Mouse (Mus musculus) forebrain, embryonic 12.5 days (tissue): ENCODE results near the gene Tbc1d2b. TPM values are rescaled to one million over a fixed set of nuclear protein-coding genes. Genes with fewer than 3 reads are reported as not detected.

Experiments
- ATAC-seq: fragments of 200-750 bp; cut with Nextera tagmentation; 2 replicates; pipeline ENCODE4 v1.8.0; 2017; ENCODE audit warnings: moderate TSS enrichment; ENCODE audit not compliant: low FRiP score
- H3K27ac ChIP-seq: fragments of 300-500 bp; sonication (generic); 2 replicates; pipeline ENCODE4 v1.5.1; 2016; ENCODE audit warnings: mild to moderate bottlenecking
- H3K27me3 ChIP-seq: fragments of 300-500 bp; sonication (generic); 2 replicates; pipeline ENCODE4 v1.6.1; 2016; ENCODE audit warnings: mild to moderate bottlenecking
- H3K36me3 ChIP-seq: fragments of 300-500 bp; sonication (generic); replicated peaks from 2 replicates; pipeline ENCODE4 v1.6.1; 2016; ENCODE audit warnings: mild to moderate bottlenecking
- H3K4me1 ChIP-seq: fragments of 300-500 bp; sonication (generic); 2 replicates; pipeline ENCODE4 v1.6.1; 2016
- H3K4me2 ChIP-seq: fragments of 300-500 bp; sonication (generic); 2 replicates; pipeline ENCODE4 v1.6.1; 2016; ENCODE audit warnings: mild to moderate bottlenecking, moderate library complexity
- H3K4me3 ChIP-seq: fragments of 300-500 bp; sonication (generic); replicated peaks from 2 replicates; pipeline ENCODE4 v1.5.1; 2016; ENCODE audit warnings: mild to moderate bottlenecking
- H3K9ac ChIP-seq: fragments of 300-500 bp; sonication (generic); 2 replicates; pipeline ENCODE4 v1.6.1; 2016; ENCODE audit warnings: mild to moderate bottlenecking
- H3K9me3 ChIP-seq: fragments of 300-500 bp; sonication (generic); 2 replicates; pipeline ENCODE4 v1.6.1; 2016
- WGBS: fragments of 180-500 bp; shearing (Covaris S2); methylation state at CpG from one replicate; pipeline ENCODE4 v1.1.7; 2016; 5-methylcytosine and 5-hydroxymethylcytosine counted together
- polyA plus RNA-seq: library from polyadenylated mRNA; unstranded; fragments of >200 nt; fragmentation: Nextera tagmentation; extraction: Ambion mirVana; gene quantifications from 2 replicates; pipeline ENCODE4 v1.2.1, GENCODE M21; 2016

Gene Tbc1d2b
- polyA plus RNA-seq, 1 experiment from 2014 or later = 10.6 TPM

- Histone ChIP-seq H3K36me3 (no peaks in the 10 kb centered on the region), H3K9me3 (no peaks in the 10 kb centered on the region), H3K4me1 (0 out of 2 replicates have a peak, but pooled peaks cover 3% of the 10 kb centered on the region), H3K27ac (no peak overlapping the region), H3K9ac (no peak overlapping the region), H3K27me3 (no peaks in the 10 kb centered on the region; the same call in 1 of the 2 replicates), H3K4me2 (no peak overlapping the region), H3K4me3 (no peak overlapping the region)
- 96% methylated on average over 5 of the region's 5 CpGs for WGBS
- no peak for ATAC-seq
Observed at GRCm38 (mm10) chr9:90275906-90276305, 5.3 kb upstream of the Tbc1d2b start.

- no peaks in the 10 kb centered on the region for H3K36me3 ChIP-seq
- H3K27ac ChIP-seq = no peak overlapping the region
- H3K4me3 ChIP-seq = no peak overlapping the region
- H3K9ac ChIP-seq = no peak overlapping the region
- 0 out of 2 replicates have a peak, but pooled peaks cover 3% of the 10 kb centered on the region for H3K4me1 ChIP-seq
- 67% methylated on average over 2 of the region's 2 CpGs for WGBS
- no peaks in the 10 kb centered on the region for H3K9me3 ChIP-seq
- no peaks in the 10 kb centered on the region; the same call in 1 of the 2 replicates for H3K27me3 ChIP-seq
- no peak for ATAC-seq
- H3K4me2 ChIP-seq = no peak overlapping the region
Observed at GRCm38 (mm10) chr9:90275500-90275899, 4.9 kb upstream of the Tbc1d2b start.

- H3K27me3 ChIP-seq = no peaks in the 10 kb centered on the region; the same call in 1 of the 2 replicates
- H3K36me3 ChIP-seq = no peaks in the 10 kb centered on the region
- no peak overlapping the region for H3K4me2 ChIP-seq
- no peak for ATAC-seq
- H3K9me3 ChIP-seq = no peaks in the 10 kb centered on the region
- no peak overlapping the region for H3K27ac ChIP-seq
- 92% methylated on average over 3 of the region's 3 CpGs for WGBS
- H3K4me1 ChIP-seq = peaks cover 9% of the 10 kb centered on the region
- no peak overlapping the region for H3K4me3 ChIP-seq
- no peak overlapping the region for H3K9ac ChIP-seq
Observed at GRCm38 (mm10) chr9:90274516-90274915, 3.9 kb upstream of the Tbc1d2b start.

DNA sequence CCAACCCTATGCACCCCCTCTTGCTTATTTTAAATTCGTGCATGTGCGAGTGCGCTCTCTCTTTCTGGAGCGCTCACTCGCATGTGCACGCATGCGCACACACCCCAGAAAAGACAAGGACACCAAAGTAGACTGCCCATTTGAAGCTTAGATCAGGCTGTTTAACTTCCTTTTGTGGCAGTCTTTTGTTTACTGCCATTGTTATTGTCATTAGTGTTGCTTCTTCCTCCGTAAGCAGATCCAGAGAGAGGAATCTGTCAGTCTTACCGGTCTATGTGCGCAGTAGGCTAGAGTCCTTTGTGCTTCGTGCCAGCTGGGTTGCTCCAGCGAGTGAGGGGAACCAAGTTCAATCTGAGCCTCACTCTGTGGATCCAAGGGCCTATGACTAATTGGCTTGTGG, 1.7 kb upstream of the Tbc1d2b start:
- 70% methylated on average over 12 of the region's 12 CpGs for WGBS
- H3K9ac ChIP-seq = no peak overlapping the region
- no peak overlapping the region for H3K4me2 ChIP-seq
- no peak overlapping the region for H3K4me3 ChIP-seq
- no peak for ATAC-seq
- H3K36me3 ChIP-seq = no peaks in the 10 kb centered on the region
- H3K9me3 ChIP-seq = no peaks in the 10 kb centered on the region
- no peak overlapping the region for H3K27ac ChIP-seq
- H3K4me1 ChIP-seq = peaks cover 19% of the 10 kb centered on the region
- H3K27me3 ChIP-seq = no peaks in the 10 kb centered on the region; the same call in 1 of the 2 replicates

GRCm38 (mm10) chr9:90271541-90272090, 1.0 kb upstream of the Tbc1d2b start:
- no peak for ATAC-seq
- Histone ChIP-seq H3K36me3 (no peaks in the 10 kb centered on the region), H3K9me3 (no peaks in the 10 kb centered on the region), H3K27ac (no peak overlapping the region), H3K27me3 (no peaks in the 10 kb centered on the region; the same call in 1 of the 2 replicates), H3K9ac (no peak overlapping the region), H3K4me2 (no peak overlapping the region), H3K4me1 (peaks cover 19% of the 10 kb centered on the region), H3K4me3 (no peak overlapping the region)
- WGBS = 78% methylated on average over 5 of the region's 5 CpGs

DNA sequence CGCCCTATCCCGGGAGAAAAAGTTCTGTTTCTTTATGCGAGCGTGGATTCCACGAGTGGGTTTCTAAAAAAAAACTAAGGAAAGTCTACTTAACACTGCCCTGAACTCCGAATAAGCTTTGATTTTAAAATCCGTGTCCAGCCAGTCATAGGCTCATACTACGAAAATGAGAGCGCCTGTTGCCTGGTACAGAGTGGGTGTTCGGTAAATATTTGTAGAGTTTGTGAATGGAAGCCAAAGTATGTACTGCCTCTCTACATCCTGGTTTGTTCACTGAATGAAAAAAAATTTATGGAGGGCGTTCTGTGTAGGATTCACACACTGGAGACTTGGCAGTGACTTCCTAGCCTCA, 316 bp upstream of the Tbc1d2b start:
- H3K4me3 ChIP-seq = peak overlapping the region; percentile 78
- H3K4me1 ChIP-seq = peaks cover 19% of the 10 kb centered on the region
- no peaks in the 10 kb centered on the region; the same call in 1 of the 2 replicates for H3K27me3 ChIP-seq
- no peaks in the 10 kb centered on the region for H3K9me3 ChIP-seq
- no peak overlapping the region for H3K27ac ChIP-seq
- peak overlapping the region; percentile 77; the same call in 1 of the 2 replicates for H3K9ac ChIP-seq
- ATAC-seq = peak; percentile 27
- H3K4me2 ChIP-seq = peak overlapping the region; percentile 90
- H3K36me3 ChIP-seq = no peaks in the 10 kb centered on the region
- 25% methylated on average over 11 of the region's 11 CpGs for WGBS

DNA sequence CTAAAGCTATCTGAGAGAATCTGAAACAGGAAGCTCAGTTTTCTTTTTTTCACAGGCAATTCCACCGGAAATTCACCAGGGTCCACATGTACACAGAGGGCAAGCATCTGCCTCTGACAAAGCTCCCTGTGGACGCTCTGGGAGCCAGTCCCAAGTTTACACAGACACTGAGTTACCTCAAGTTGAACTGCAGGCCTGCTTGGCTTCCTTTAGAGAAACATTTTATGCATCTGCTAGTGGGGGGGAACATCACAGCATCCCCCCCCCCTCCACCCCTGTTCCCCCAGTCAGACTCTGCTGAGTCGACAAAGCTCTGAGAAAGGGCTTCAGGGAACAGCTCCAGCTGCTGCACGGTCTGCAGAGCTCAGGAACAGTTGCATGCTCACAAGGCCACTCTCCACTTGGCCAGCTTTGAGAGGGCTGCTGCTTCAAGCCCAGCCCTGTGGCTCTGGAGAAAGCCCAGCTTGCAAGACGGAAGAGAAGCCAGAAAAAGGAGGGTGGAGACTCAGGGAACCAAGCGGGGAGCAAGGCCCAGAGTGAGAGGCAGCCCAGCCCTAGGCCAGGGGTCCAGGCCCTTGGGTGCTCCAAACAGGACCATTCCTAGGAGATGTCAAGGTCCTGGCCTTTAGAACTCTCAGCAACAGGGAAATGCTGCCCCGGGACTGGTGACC, 1.5 kb downstream of the Tbc1d2b start:
- 0 out of 2 replicates have a peak overlapping the region, but pooled peaks have one; percentile 14 for H3K27ac ChIP-seq
- H3K4me3 ChIP-seq = peak overlapping the region; percentile 78
- ATAC-seq = no peak
- H3K9me3 ChIP-seq = no peaks in the 10 kb centered on the region
- peaks cover 19% of the 10 kb centered on the region for H3K4me1 ChIP-seq
- H3K4me2 ChIP-seq = peak overlapping the region; percentile 90
- no peaks in the 10 kb centered on the region; the same call in 1 of the 2 replicates for H3K27me3 ChIP-seq
- H3K9ac ChIP-seq = peak overlapping the region; percentile 33
- WGBS = 37% methylated on average over 7 of the region's 7 CpGs
- H3K36me3 ChIP-seq = no peaks in the 10 kb centered on the region

- no peak overlapping the region for H3K4me2 ChIP-seq
- no peak overlapping the region for H3K4me3 ChIP-seq
- H3K4me1 ChIP-seq = peaks cover 19% of the 10 kb centered on the region
- H3K27ac ChIP-seq = no peak overlapping the region
- no peak for ATAC-seq
- H3K9ac ChIP-seq = no peak overlapping the region
- H3K9me3 ChIP-seq = no peaks in the 10 kb centered on the region
- 90% methylated on average over 10 of the region's 10 CpGs for WGBS
- no peaks in the 10 kb centered on the region; the same call in 1 of the 2 replicates for H3K27me3 ChIP-seq
- no peaks in the 10 kb centered on the region; the same call in 1 of the 2 replicates for H3K36me3 ChIP-seq
Observed at GRCm38 (mm10) chr9:90266926-90267325, 3.7 kb downstream of the Tbc1d2b start.

DNA sequence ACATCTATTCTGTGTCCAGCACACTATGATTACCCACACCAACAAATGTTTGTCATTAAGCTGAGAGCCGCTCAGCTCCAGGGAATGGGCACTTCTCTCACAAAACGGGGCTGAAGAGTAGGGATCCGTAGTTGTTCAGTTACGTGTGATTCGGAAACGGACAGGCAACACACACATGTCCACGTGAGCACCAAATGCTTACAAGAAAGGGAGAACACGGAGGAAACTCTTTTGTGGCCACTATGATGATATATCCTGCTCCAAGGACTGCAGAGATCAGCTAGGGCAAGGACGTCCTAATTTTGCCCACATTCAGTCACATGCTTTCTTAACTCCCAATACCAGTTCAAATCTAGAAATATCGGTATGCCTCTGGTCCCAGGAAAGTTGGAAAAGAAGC, 4.5 kb downstream of the Tbc1d2b start:
- no peak overlapping the region for H3K4me3 ChIP-seq
- ATAC-seq = no peak
- no peaks in the 10 kb centered on the region for H3K27me3 ChIP-seq
- H3K4me2 ChIP-seq = no peak overlapping the region
- H3K9ac ChIP-seq = no peak overlapping the region
- H3K36me3 ChIP-seq = no peaks in the 10 kb centered on the region; the same call in 1 of the 2 replicates
- peaks cover 16% of the 10 kb centered on the region for H3K4me1 ChIP-seq
- WGBS = 89% methylated on average over 10 of the region's 10 CpGs
- no peak overlapping the region for H3K27ac ChIP-seq
- no peaks in the 10 kb centered on the region for H3K9me3 ChIP-seq

DNA sequence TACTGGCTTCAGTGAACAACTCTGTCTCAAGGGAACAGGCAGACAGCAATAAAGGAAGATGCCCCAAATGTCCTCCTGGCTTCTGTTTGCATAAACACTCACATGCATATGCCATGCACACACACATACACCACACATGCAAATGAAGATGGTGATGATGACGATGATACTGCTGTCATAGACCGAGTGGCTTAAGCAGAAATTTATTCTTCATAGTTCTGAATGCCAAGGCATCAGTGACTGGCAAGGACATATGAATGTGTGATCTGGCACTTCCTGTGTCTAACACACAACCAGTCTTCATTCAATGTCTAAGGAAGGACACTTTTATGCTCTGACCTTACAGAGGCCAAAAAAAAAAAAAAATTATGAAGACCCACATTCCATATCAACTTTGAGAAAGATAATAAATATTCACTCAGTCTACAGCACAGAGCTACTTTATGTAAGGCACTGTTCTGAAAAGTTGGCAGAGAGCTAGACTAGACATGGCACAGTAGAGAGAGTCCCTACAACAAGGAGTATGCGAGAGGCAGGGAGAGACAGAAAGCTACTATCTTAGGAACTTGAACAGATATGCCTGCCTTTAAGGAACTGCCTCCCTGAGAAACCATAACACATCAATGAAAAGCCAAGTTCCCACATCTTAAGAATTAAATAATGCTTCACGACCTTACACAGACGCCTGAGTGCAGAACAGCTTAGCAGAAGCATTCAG, 5.1 kb downstream of the Tbc1d2b start:
- H3K36me3 ChIP-seq = no peaks in the 10 kb centered on the region; the same call in 1 of the 2 replicates
- no peak overlapping the region for H3K27ac ChIP-seq
- H3K4me2 ChIP-seq = no peak overlapping the region
- no peaks in the 10 kb centered on the region for H3K9me3 ChIP-seq
- WGBS = 94% methylated on average over 5 of the region's 5 CpGs
- peaks cover 16% of the 10 kb centered on the region for H3K4me1 ChIP-seq
- no peaks in the 10 kb centered on the region for H3K27me3 ChIP-seq
- ATAC-seq = no peak
- no peak overlapping the region for H3K4me3 ChIP-seq
- H3K9ac ChIP-seq = no peak overlapping the region

DNA sequence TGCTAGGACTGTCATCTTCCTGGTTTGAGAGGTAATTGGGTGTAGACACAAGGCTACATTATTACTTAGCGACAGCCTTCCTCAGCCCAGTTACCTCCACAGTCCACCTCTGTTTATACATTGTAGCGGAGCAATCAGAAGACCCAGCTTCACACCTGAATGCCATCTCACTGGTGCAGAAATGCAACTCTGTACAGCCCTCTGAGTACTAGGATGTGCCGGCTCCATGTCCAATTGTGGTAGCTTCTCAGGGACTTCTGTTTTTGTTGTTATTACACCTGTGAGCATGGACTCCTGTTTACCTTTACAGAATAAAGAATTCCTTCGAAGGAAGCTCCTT, 7.3 kb downstream of the Tbc1d2b start:
- Histone ChIP-seq H3K4me2 (no peak overlapping the region), H3K9ac (no peak overlapping the region), H3K9me3 (no peaks in the 10 kb centered on the region), H3K36me3 (no peaks in the 10 kb centered on the region; the same call in 1 of the 2 replicates), H3K27me3 (no peaks in the 10 kb centered on the region), H3K4me1 (no peaks in the 10 kb centered on the region; the same call in 1 of the 2 replicates), H3K27ac (no peak overlapping the region), H3K4me3 (no peak overlapping the region)
- WGBS = 87% methylated on average over 4 of the region's 4 CpGs
- ATAC-seq = no peak

- Histone ChIP-seq H3K4me3 (no peak overlapping the region), H3K9me3 (no peaks in the 10 kb centered on the region), H3K4me1 (no peaks in the 10 kb centered on the region; the same call in 1 of the 2 replicates), H3K9ac (no peak overlapping the region), H3K4me2 (no peak overlapping the region), H3K36me3 (no peaks in the 10 kb centered on the region; the same call in 1 of the 2 replicates), H3K27me3 (no peaks in the 10 kb centered on the region), H3K27ac (no peak overlapping the region)
- ATAC-seq = no peak
- WGBS = 87% methylated on average over 7 of the region's 7 CpGs
Observed at GRCm38 (mm10) chr9:90262591-90263339, 7.8 kb downstream of the Tbc1d2b start.
